Mouse (Mus musculus): Measurements from ENCODE around the gene Gfral.

Gfral gene

DNA sequence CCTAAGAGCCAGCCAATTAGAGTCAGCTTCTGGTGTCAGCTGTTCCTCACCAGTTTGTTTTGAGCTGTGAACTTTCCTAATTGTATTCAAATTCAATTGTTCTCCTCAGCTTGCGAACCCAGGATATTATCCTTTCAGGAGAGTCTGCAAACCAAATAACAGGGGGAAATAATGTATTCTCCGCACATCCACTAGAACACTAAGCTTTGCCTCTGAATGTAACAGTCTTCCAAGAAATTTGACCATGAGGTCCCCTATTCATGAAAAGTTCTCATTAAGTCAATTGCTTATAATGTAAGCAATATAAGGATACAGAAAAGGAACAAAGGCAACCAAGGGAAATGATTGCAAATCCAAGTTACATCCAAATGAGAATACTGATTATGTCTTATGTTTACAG is at the start of gene Gfral:
TSS of gene Gfral (minus strand) at position 101 of the 400 bp plus-strand sequence.
- DNase-seq (ENCODE audit: low spot score), result no peak

DNA sequence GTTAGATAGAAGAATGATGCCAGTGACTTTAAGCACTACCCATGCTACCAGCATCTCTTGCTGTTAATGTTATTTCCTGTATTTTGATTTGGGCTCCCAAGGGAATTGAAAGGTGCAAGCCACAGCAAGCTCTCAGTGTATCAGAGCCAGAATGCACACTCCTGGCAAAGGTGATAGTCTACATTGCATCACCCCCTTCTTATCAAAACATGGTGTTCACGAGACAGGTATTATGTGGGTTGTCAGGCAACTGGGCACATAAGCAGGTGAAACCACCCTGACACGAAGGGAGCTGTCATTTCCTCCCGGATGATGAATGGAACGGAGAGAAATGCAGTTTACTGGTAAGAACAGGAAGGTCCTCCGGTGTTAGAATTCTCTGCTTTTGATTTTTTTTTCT is 44.3 kb upstream of the Gfral start:
- DNase-seq (ENCODE audit: low spot score), result no peak

- DNase-seq (ENCODE audit: low spot score), result no peak
These were observed 39.1 kb upstream of the Gfral start for GRCm38 (mm10) chr9:76252544-76252943.

DNA sequence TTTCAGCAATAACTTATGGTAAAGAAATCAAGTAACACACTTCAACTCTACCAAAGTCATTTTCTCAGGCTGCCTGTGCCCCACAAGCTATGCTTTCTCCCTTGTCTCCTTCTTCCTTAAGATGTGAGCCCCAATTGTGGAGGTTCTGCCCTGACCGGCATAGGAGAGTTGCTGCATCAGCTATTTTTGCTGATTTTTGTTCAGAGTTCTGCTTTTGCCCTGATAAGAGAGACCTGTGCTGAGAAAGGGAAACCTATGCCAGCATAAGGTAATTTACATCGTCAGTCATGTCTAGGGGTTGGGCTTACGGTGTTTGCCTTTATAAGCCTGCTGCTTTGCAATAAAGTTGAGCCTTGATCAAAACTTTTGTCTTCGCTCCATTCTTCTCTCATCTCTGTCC is 38.7 kb upstream of the Gfral start:
- no peak for DNase-seq (ENCODE audit: low spot score)

DNA sequence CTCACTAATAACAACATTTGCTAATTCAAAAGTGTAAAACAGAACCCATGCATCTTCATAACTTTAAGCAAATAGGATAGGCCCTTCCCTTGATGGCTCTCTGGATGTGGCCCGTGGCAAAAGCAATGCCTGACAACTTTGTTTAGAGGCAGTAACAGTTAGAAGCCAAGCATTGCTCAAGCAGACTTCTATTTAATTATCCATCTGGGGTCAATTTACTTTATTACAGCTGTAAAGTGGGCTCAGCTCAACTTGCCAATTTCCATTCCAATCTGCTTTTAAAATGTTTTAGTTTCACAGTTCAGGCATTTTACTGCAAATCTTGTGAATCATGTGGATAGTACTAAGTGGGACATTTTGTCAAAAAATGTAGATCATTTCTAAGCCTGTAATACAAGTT is 28.9 kb upstream of the Gfral start:
- DNase-seq (ENCODE audit: low spot score), result no peak

GRCm38 (mm10) chr9:76237946-76238345 is 24.5 kb upstream of the Gfral start:
- DNase-seq (ENCODE audit: low spot score), result no peak

DNA sequence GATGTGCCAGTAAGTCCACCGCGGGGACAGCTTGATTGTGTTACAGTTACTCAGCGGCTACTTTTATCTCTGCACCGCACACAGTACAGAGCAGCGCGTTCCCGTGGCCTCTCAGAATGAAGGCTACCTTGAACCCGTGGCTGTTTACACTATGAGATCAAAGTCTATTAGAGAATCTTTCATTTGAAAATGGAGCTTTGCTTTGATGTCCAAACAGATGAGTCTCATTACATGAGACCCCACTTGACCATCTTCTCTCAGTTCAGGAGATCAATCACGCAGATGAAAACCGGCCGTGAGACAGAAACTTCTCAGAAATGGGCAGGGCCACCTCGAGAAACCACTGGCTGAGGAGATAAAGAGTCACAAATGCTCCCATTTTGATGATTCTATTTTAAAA is 23.8 kb upstream of the Gfral start:
- DNase-seq (ENCODE audit: low spot score), result no peak

DNA sequence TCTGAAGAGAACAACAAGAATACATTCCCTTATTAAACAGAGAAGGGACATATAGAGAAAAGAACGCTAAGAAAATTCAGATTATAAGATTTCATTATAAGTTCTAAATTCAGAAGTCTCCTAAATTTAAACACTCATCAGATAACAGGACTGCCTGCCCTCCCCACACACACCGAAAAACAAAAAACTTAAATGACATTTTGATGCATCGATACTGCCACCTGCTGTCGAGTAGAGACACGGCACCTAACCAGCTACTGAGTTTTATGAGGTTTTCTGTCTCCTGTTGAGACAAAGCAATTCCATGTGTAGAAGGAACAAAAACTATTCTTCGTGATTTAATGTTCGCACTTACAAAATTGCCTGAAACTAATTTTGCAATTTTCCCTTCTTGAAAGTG is 23.2 kb upstream of the Gfral start:
- DNase-seq (ENCODE audit: low spot score), result peak; percentile 26

DNA sequence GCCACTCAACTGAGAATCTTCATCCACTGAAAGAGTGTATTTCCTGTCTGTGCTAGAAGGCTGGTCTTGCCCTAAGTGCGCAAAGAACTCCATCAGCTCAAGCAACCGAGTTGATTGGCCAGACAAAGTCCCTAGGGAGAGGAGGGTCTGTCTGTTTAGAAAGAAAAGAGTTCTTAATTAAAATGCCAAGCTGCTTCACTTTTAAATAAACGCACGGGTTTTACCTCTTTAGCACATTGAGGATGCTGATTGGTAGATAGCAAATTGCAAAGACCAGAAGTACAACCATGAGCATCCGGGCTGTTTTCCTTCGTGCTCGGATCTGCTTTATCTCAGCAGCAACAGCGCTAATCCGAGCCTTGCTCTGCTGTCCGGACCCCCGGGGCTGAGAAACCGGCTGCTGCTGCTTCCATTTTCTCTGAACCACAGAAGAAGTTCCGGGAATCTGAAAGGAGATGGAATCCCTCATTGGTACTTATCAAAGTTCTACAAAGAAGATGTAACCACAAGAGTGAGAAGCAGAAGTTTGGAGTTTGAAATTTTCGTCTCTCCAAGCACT is 22.6 kb upstream of the Gfral start:
- DNase-seq (ENCODE audit: low spot score), result no peak

DNA sequence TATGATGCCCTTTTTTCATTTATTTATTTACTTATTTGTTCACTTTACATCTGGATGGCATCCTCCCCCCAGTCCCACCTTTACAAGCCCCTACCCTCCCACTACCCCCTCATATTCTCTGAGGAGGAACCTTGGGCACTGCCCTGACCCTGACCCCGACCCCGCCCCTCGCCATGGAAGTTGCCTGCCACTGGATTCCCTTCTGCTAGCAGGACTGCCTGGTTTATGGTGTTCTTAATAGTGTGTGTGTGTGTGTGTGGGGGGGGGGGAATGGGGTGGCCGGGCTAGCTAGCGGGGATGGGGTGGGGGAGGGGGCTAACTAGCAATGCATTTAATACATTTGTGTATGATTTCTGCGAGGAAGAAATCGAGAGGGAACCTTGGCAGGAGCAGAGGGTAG is 21.4 kb upstream of the Gfral start:
- DNase-seq (ENCODE audit: low spot score), result no peak

DNA sequence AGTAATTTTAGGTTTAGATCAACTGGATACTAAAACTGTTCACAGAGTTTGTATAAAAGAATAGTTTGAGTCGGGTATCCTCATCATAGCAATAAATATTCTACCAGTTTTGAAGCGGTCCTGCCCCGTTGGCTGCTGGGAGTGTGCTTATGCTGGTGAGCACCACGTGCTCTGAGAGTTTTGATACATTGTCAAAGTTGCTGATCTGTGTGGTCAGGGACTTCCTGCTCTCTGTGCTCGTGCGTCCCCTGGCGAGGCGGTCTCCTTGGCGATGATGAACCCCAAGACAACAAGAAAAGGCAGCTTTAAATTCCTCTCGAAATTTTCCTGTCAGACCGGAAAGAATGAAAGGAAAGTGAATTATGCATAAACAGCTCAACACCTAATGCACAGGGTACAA is 16.9 kb upstream of the Gfral start:
- DNase-seq (ENCODE audit: low spot score), result no peak

DNA sequence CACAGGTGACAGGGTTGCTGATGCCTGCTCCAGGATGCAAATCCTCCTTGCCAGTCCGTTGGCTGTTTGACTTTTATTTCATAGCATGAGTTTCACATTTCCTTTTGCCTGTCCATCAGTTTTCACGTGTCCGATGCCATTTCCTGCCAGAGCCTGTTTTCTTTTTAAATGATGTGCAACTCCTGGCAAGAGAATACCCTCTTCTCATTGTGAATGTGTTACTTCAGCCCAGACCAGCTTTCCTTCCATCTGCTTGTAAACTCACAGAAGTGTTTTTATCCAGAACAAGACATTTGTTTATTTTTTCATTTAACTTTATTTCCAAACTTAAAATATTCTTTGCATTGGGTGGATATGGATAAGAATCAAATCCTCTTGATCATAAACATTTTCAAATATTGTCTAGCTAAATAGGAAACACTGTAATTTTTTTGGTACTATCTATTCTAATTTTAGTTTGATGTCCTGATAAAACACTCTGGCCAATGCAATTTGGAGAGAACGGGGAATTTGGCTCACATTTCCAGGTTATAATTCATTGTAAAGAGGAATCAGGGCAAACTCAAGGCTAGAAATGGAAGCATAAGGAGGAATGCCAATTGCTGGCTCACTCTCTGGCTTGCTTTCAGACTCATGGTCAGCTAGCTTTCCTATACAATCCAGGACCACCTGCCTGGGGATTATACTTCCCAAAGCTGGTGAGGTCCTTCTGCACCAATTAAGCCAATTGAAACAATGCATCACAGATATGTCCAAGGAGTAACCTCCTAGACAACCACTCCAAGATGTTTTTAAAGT is 3.9 kb upstream of the Gfral start:
- no peak for DNase-seq (ENCODE audit: low spot score)

DNA sequence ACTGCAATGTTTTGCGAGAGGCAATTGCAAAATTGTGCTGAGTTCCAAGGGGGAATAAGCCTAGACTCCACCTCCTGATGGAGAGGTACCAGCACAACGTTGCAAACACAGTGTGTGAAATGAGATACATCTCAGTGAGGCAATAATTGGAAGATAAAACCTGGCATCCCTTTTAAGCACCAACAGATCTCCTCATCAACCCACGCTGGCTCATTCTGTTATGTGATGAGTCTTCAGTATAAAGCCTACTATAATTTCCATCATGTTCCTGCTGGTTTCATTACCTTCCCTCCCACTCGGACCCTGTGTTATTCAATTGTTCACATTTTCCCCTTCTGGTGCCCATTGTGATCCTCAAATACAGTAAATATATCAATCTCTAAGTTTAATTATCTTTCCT is 1.2 kb upstream of the Gfral start:
- DNase-seq (ENCODE audit: low spot score), result no peak

DNA sequence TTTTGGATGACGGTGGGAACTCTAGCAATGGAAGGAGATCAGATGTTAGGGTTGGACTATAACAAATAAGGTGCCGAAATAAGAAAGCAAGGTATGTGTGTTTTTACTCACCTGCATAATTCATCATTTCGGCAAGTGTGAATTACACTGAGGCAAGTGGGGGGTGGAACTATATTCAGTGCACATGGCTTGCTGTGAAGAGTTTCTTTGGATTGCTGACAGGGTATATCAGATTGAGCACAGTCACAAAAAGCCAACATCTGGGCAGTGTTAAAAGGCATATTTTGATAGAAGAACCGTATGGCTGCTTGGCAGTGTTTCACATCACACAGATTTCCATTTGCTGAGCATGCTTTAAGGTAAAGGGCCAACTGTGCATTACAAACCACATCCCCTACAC is 16.5 kb downstream of the Gfral start:
- no peak for DNase-seq (ENCODE audit: low spot score)

- DNase-seq (ENCODE audit: low spot score), result no peak
These were observed 34.2 kb downstream of the Gfral start for GRCm38 (mm10) chr9:76179221-76179620.

GRCm38 (mm10) chr9:76172686-76173295 is 40.7 kb downstream of the Gfral start:
- no peak for DNase-seq (ENCODE audit: low spot score)

GRCm38 (mm10) chr9:76168355-76168754 is 45.1 kb downstream of the Gfral start:
- DNase-seq (ENCODE audit: low spot score), result peak; percentile 17

- no peak for DNase-seq (ENCODE audit: low spot score)
These were observed 51.0 kb downstream of the Gfral start for GRCm38 (mm10) chr9:76162446-76162845.

- no peak for DNase-seq (ENCODE audit: low spot score)
These were observed 67.9 kb downstream of the Gfral start for GRCm38 (mm10) chr9:76145593-76145992.

DNA sequence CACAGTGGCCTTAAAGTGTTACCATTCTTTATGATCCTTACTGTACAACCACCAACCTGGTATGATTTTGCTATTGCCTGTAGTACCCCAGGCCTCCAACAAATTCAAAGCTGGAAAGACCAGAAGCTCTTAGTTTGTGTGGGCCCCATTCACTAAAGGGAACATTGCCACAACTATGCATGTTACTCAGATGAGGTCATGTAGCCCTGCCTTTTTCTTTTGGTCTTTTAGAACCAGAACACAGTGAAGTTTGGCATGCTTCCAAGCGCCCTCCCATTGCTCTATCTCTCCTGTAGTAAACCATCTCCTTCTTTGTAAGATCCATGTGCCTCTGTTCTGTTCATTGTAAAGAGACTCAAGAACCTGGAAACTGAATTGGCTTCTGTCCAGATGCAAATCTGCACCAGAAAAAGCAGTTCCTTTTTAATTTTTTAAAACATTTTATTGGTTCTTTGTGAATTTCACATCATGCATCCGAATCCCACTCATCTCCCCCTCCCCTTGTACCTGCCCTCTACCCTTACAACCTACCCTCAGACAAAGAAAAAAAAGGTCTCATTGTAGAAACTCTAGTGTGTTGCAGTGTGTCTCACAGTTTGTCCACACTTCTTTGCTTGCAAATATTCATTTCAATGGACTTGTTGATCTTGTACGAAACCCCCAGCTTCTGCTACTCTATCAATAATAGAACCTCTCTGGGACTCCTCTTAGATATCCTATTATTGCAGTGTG is 74.9 kb downstream of the Gfral start:
- peak; percentile 8 for DNase-seq (ENCODE audit: low spot score)

- no peak for DNase-seq (ENCODE audit: low spot score)
These were observed 79.4 kb downstream of the Gfral start for GRCm38 (mm10) chr9:76134042-76134441.

- DNase-seq (ENCODE audit: low spot score), result no peak
These were observed 84.1 kb downstream of the Gfral start for GRCm38 (mm10) chr9:76129353-76129752.

GRCm38 (mm10) chr9:76124249-76124648 is 89.2 kb downstream of the Gfral start:
- no peak for DNase-seq (ENCODE audit: low spot score)

Measured in ovary, postnatal 36 days (tissue).